Mouse (Mus musculus): ENCODE results near the gene Rbms3.

Rbms3 gene

GRCm38 (mm10) chr9:116831386-116831785 lies 798.3 kb downstream of the Rbms3 start:
- DNase-seq (ENCODE audit: low spot score), result no peak

- DNase-seq (ENCODE audit: low spot score), result no peak
Measured at GRCm38 (mm10) chr9:116829929-116830328, 799.8 kb downstream of the Rbms3 start.

GRCm38 (mm10) chr9:116821601-116822000 lies 808.1 kb downstream of the Rbms3 start:
- DNase-seq (ENCODE audit: low spot score), result no peak

- no peak for DNase-seq (ENCODE audit: low spot score)
Measured at GRCm38 (mm10) chr9:116817196-116817595, 812.5 kb downstream of the Rbms3 start.

- DNase-seq (ENCODE audit: low spot score), result no peak
Measured at GRCm38 (mm10) chr9:116814495-116815094, 815.1 kb downstream of the Rbms3 start.

GRCm38 (mm10) chr9:116813396-116813795 lies 816.3 kb downstream of the Rbms3 start:
- no peak for DNase-seq (ENCODE audit: low spot score)

GRCm38 (mm10) chr9:116809260-116809659 lies 820.5 kb downstream of the Rbms3 start:
- DNase-seq (ENCODE audit: low spot score), result no peak

GRCm38 (mm10) chr9:116808401-116808800 lies 821.3 kb downstream of the Rbms3 start:
- no peak for DNase-seq (ENCODE audit: low spot score)

- peak; percentile 20 for DNase-seq (ENCODE audit: low spot score)
Measured at GRCm38 (mm10) chr9:116807166-116808081, 822.3 kb downstream of the Rbms3 start.

GRCm38 (mm10) chr9:116803292-116803731 lies 826.4 kb downstream of the Rbms3 start:
- DNase-seq (ENCODE audit: low spot score), result no peak

GRCm38 (mm10) chr9:116802602-116803001 lies 827.1 kb downstream of the Rbms3 start:
- DNase-seq (ENCODE audit: low spot score), result no peak

- DNase-seq (ENCODE audit: low spot score), result no peak
Measured at GRCm38 (mm10) chr9:116795240-116795955, 834.3 kb downstream of the Rbms3 start.

- DNase-seq (ENCODE audit: low spot score), result no peak
Measured at GRCm38 (mm10) chr9:116791850-116792249, 837.9 kb downstream of the Rbms3 start.

- no peak for DNase-seq (ENCODE audit: low spot score)
Measured at GRCm38 (mm10) chr9:116786136-116787046, 843.3 kb downstream of the Rbms3 start.

- DNase-seq (ENCODE audit: low spot score), result no peak
Measured at GRCm38 (mm10) chr9:116771820-116772219, 857.9 kb downstream of the Rbms3 start.

- DNase-seq (ENCODE audit: low spot score), result no peak
Measured at GRCm38 (mm10) chr9:116769358-116770054, 860.2 kb downstream of the Rbms3 start.

- DNase-seq (ENCODE audit: low spot score), result no peak
Measured at GRCm38 (mm10) chr9:116762395-116763025, 867.2 kb downstream of the Rbms3 start.

GRCm38 (mm10) chr9:116748857-116749584 lies 880.7 kb downstream of the Rbms3 start:
- DNase-seq (ENCODE audit: low spot score), result no peak

GRCm38 (mm10) chr9:116748346-116748745 lies 881.4 kb downstream of the Rbms3 start:
- DNase-seq (ENCODE audit: low spot score), result no peak

- DNase-seq (ENCODE audit: low spot score), result no peak
Measured at GRCm38 (mm10) chr9:116746871-116747270, 882.8 kb downstream of the Rbms3 start.

All from ovary, postnatal 10 days (tissue).